In genomic region chr2:166703491-166703890, GRCm38 (mm10) we compare ENCODE assay signal across 18 mouse cellular contexts. TPM values are rescaled to one million over a fixed set of nuclear protein-coding genes. Genes with fewer than 3 reads are reported as not detected.
DNase-seq lines count a peak whose midpoint lies in the region; ATAC-seq lines count a peak whose summit lies in the region.
"Had no signal": no experiment of that assay in that cellular context is flagged by ENCODE, and none has a peak within 500 bp of the region (broad histone marks: within the 10 kb centered on the region; RNA-seq: fewer than 3 reads in every experiment).

No protein-coding gene starts in this region.

- H3K4me3 ChIP-seq in lung, embryonic 15.5 days: no peak overlapping the region
- H3K4me3 ChIP-seq in liver, embryonic 12.5 days: peak overlapping the region; percentile 61
- H3K4me3 ChIP-seq: embryonic facial prominence, embryonic 12.5 days; hindbrain, embryonic 15.5 days; limb, embryonic 12.5 days; neural tube, embryonic 15.5 days had no signal

- 65% methylated on average over 3 of the region's 3 CpGs for WGBS in lung, embryonic 15.5 days
- 17% methylated on average over 3 of the region's 3 CpGs for WGBS in liver, embryonic 12.5 days (ENCODE audit: insufficient replicate concordance)

- H3K4me2 ChIP-seq in lung, embryonic 15.5 days: no peak overlapping the region
- H3K4me2 ChIP-seq in liver, embryonic 12.5 days: peak overlapping the region; percentile 77
- H3K4me2 ChIP-seq: embryonic facial prominence, embryonic 12.5 days; hindbrain, embryonic 15.5 days; limb, embryonic 12.5 days; neural tube, embryonic 15.5 days had no signal

- DNase-seq in lung, postnatal 14 days: no peak
- DNase-seq in spleen, postnatal 36 days (ENCODE audit: low spot score in 2 of 2): peak; percentile 46 to 73
- DNase-seq in layer of hippocampus, adult 9-11 months: no peak
- DNase-seq in right cerebral cortex, postnatal 4 days: no peak
- no peak for DNase-seq in adrenal gland, adult 8-10 months
- DNase-seq: adrenal gland, postnatal 10 days; cerebellum, adult 11-12 months; gastrocnemius, postnatal 25 days; kidney, postnatal 10 days had no signal

- H3K36me3 ChIP-seq in lung, embryonic 15.5 days: no peaks in the 10 kb centered on the region
- H3K36me3 ChIP-seq in liver, embryonic 12.5 days: peaks cover 16% of the 10 kb centered on the region

- H3K27ac ChIP-seq in lung, embryonic 15.5 days: no peak overlapping the region
- H3K27ac ChIP-seq in liver, embryonic 12.5 days: peak overlapping the region; percentile 98
- H3K27ac ChIP-seq: embryonic facial prominence, embryonic 12.5 days; hindbrain, embryonic 15.5 days; limb, embryonic 12.5 days; macrophage; neural tube, embryonic 15.5 days had no signal

- ATAC-seq in lung, embryonic 15.5 days (ENCODE audit: borderline replicate concordance, extremely low read depth, low FRiP score, low TSS enrichment): peak; percentile 27; the same call in 1 of the 2 replicates
- ATAC-seq in common myeloid progenitor, adult 5-6 weeks (replicated peaks; ENCODE audit: low read depth, poor library complexity, severe bottlenecking): peak; percentile 29; the same call in 1 of the 2 replicates
- ATAC-seq in liver, embryonic 12.5 days: peak; percentile 88
- ATAC-seq: forebrain, embryonic 16.5 days had no signal

- no peaks in the 10 kb centered on the region for H3K27me3 ChIP-seq in lung, embryonic 15.5 days
- H3K27me3 ChIP-seq in liver, embryonic 12.5 days (replicated peaks): no peaks in the 10 kb centered on the region
- H3K27me3 ChIP-seq: embryonic facial prominence, embryonic 12.5 days; hindbrain, embryonic 15.5 days; limb, embryonic 12.5 days; neural tube, embryonic 15.5 days had no signal

- H3K4me1 ChIP-seq in lung, embryonic 15.5 days: no peaks in the 10 kb centered on the region
- peaks cover 98% of the 10 kb centered on the region for H3K4me1 ChIP-seq in liver, embryonic 12.5 days

- H3K9ac ChIP-seq in lung, embryonic 15.5 days: no peak overlapping the region
- H3K9ac ChIP-seq in liver, embryonic 12.5 days: peak overlapping the region; percentile 79
- H3K9ac ChIP-seq: embryonic facial prominence, embryonic 12.5 days; hindbrain, embryonic 15.5 days; limb, embryonic 12.5 days; neural tube, embryonic 15.5 days had no signal

- H3K9me3 ChIP-seq in lung, embryonic 15.5 days: no peaks in the 10 kb centered on the region
- peaks cover 8% of the 10 kb centered on the region for H3K9me3 ChIP-seq in liver, embryonic 12.5 days (replicated peaks)
- H3K9me3 ChIP-seq: embryonic facial prominence, embryonic 12.5 days; hindbrain, embryonic 15.5 days; neural tube, embryonic 15.5 days had no signal

RNA-seq across cellular contexts. Expression of gene Prex1, which starts 10.1 kb away (rescaled TPM):
- 10.2 and 10.6 TPM in 2 replicates for polyA plus RNA-seq in lung, embryonic 15.5 days (2015; fragmentation: Nextera tagmentation; extraction: Ambion mirVana)
- total RNA-seq in common myeloid progenitor, adult 5-6 weeks (2017): 18.5 and 26.2 TPM in 2 replicates
- polyA plus RNA-seq in liver, embryonic 12.5 days (2016; fragmentation: Nextera tagmentation; extraction: Ambion mirVana): 16.4 and 17.5 TPM in 2 replicates
- total RNA-seq in adrenal gland, adult 8-10 months (2022): 10 to 100 TPM; 10.4 to 24.3 (median 17.8) TPM

Comparison
In these comparisons a context has a peak if more than half of its experiments do, and no peak if none do; other contexts are left out.
1. ATAC-seq: peak in every context shown above with its lines; median percentile 88 in liver, embryonic 12.5 days; 29 in common myeloid progenitor, adult 5-6 weeks; 27 in lung, embryonic 15.5 days.
2. DNase-seq: peak in spleen, postnatal 36 days (2 of 2); none in lung, postnatal 14 days (single experiment), layer of hippocampus, adult 9-11 months (single experiment), right cerebral cortex, postnatal 4 days (single experiment) and adrenal gland, adult 8-10 months (single experiment).